In genomic region chr8:94787524-94788501, GRCm38 (mm10) we compare ENCODE assay signal across 10 mouse cellular contexts. TPM values are rescaled to one million over a fixed set of nuclear protein-coding genes. Genes with fewer than 3 reads are reported as not detected.
DNase-seq lines count a peak whose midpoint lies in the region; ATAC-seq and TF ChIP-seq lines count a peak whose summit lies in the region.
"Had no signal": no experiment of that assay in that cellular context is flagged by ENCODE, and none has a peak within 500 bp of the region (broad histone marks: within the 10 kb centered on the region; RNA-seq: fewer than 3 reads in every experiment).

No protein-coding gene starts in this region.

- no peak overlapping the region for H3K4me2 ChIP-seq in embryonic facial prominence, embryonic 14.5 days (ENCODE audit: low read depth, low read length)
- H3K4me2 ChIP-seq in intestine, embryonic 15.5 days (replicated peaks): no peak overlapping the region
- H3K4me2 ChIP-seq in lung, embryonic 15.5 days: no peak overlapping the region
- H3K4me2 ChIP-seq in hindbrain, postnatal 0 days (ENCODE audit: low read depth, low read length): no peak overlapping the region
- H3K4me2 ChIP-seq in hindbrain, embryonic 12.5 days (replicated peaks): no peak overlapping the region

- no peaks in the 10 kb centered on the region for H3K27me3 ChIP-seq in embryonic facial prominence, embryonic 14.5 days (replicated peaks; ENCODE audit: control insufficient read depth, insufficient read depth, low read length)
- H3K27me3 ChIP-seq in embryonic facial prominence, embryonic 10.5 days (replicated peaks; ENCODE audit: low read depth, poor library complexity, severe bottlenecking): no peaks in the 10 kb centered on the region
- no peaks in the 10 kb centered on the region for H3K27me3 ChIP-seq in intestine, embryonic 15.5 days (replicated peaks)
- H3K27me3 ChIP-seq in lung, embryonic 15.5 days: no peaks in the 10 kb centered on the region
- no peaks in the 10 kb centered on the region for H3K27me3 ChIP-seq in hindbrain, postnatal 0 days (ENCODE audit: insufficient read depth, low read length)
- no peaks in the 10 kb centered on the region for H3K27me3 ChIP-seq in hindbrain, embryonic 12.5 days

- no peak for DNase-seq in embryonic facial prominence, embryonic 14.5 days (ENCODE audit: low spot score)
- DNase-seq in embryonic facial prominence, embryonic 10.5 days (ENCODE audit: low spot score): no peak
- DNase-seq in adrenal gland, postnatal 10 days: peak; percentile 73
- DNase-seq in hindbrain, postnatal 0 days (ENCODE audit: low spot score): no peak

- H3K9ac ChIP-seq in embryonic facial prominence, embryonic 14.5 days (ENCODE audit: low read depth, low read length): no peak overlapping the region
- no peak overlapping the region for H3K9ac ChIP-seq in intestine, embryonic 15.5 days
- H3K9ac ChIP-seq in lung, embryonic 15.5 days: no peak overlapping the region
- H3K9ac ChIP-seq in hindbrain, postnatal 0 days (replicated peaks; ENCODE audit: low read length): no peak overlapping the region
- H3K9ac ChIP-seq in hindbrain, embryonic 12.5 days: no peak overlapping the region

- no peaks in the 10 kb centered on the region for H3K9me3 ChIP-seq in embryonic facial prominence, embryonic 14.5 days (ENCODE audit: control insufficient read depth, low read length)
- no peaks in the 10 kb centered on the region for H3K9me3 ChIP-seq in embryonic facial prominence, embryonic 10.5 days
- no peaks in the 10 kb centered on the region for H3K9me3 ChIP-seq in intestine, embryonic 15.5 days
- no peaks in the 10 kb centered on the region for H3K9me3 ChIP-seq in lung, embryonic 15.5 days
- H3K9me3 ChIP-seq in hindbrain, postnatal 0 days (ENCODE audit: low read length): no peaks in the 10 kb centered on the region
- H3K9me3 ChIP-seq in hindbrain, embryonic 12.5 days (replicated peaks): no peaks in the 10 kb centered on the region

- H3K4me1 ChIP-seq in embryonic facial prominence, embryonic 14.5 days (ENCODE audit: control insufficient read depth, insufficient read depth, low read length): 0 out of 2 replicates have a peak, but pooled peaks cover 5% of the 10 kb centered on the region
- H3K4me1 ChIP-seq in embryonic facial prominence, embryonic 10.5 days: peaks cover 18% of the 10 kb centered on the region
- H3K4me1 ChIP-seq in intestine, embryonic 15.5 days (replicated peaks): peaks cover 8% of the 10 kb centered on the region
- peaks cover 11% of the 10 kb centered on the region for H3K4me1 ChIP-seq in lung, embryonic 15.5 days
- H3K4me1 ChIP-seq in hindbrain, postnatal 0 days (ENCODE audit: insufficient read depth, low read length): no peaks in the 10 kb centered on the region
- H3K4me1 ChIP-seq in hindbrain, embryonic 12.5 days: no peaks in the 10 kb centered on the region

- ATAC-seq in embryonic facial prominence, embryonic 14.5 days (ENCODE audit: low read depth): peak; percentile 41; the same call in 1 of the 2 replicates
- peak; percentile 64 for ATAC-seq in intestine, embryonic 15.5 days
- peak; percentile 71 for ATAC-seq in lung, embryonic 15.5 days (ENCODE audit: borderline replicate concordance, extremely low read depth, low FRiP score, low TSS enrichment)
- ATAC-seq in CD4-positive, CD25-positive, alpha-beta regulatory T cell, adult 4 months: no peak
- no peak for ATAC-seq in hindbrain, postnatal 0 days
- no peak for ATAC-seq in hindbrain, embryonic 12.5 days (ENCODE audit: low FRiP score)

- no peak overlapping the region; the same call in 1 of the 2 replicates for H3K27ac ChIP-seq in embryonic facial prominence, embryonic 14.5 days (replicated peaks; ENCODE audit: low read depth, low read length)
- no peak overlapping the region for H3K27ac ChIP-seq in embryonic facial prominence, embryonic 10.5 days (replicated peaks)
- no peak overlapping the region for H3K27ac ChIP-seq in intestine, embryonic 15.5 days
- no peak overlapping the region; the same call in 1 of the 2 replicates for H3K27ac ChIP-seq in lung, embryonic 15.5 days
- no peak overlapping the region for H3K27ac ChIP-seq in hindbrain, postnatal 0 days
- no peak overlapping the region for H3K27ac ChIP-seq in hindbrain, embryonic 12.5 days

- no peak for TF ChIP-seq CTCF in hindbrain, postnatal 0 days (IDR thresholded peaks at IDR 0.05; ENCODE audit: low read depth)

- H3K36me3 ChIP-seq in embryonic facial prominence, embryonic 14.5 days (ENCODE audit: control insufficient read depth, insufficient read depth, low read length): no peaks in the 10 kb centered on the region
- H3K36me3 ChIP-seq in embryonic facial prominence, embryonic 10.5 days (replicated peaks): no peaks in the 10 kb centered on the region
- H3K36me3 ChIP-seq in intestine, embryonic 15.5 days: no peaks in the 10 kb centered on the region
- H3K36me3 ChIP-seq in lung, embryonic 15.5 days: no peaks in the 10 kb centered on the region
- no peaks in the 10 kb centered on the region for H3K36me3 ChIP-seq in hindbrain, postnatal 0 days (ENCODE audit: insufficient read depth, low read length)
- no peaks in the 10 kb centered on the region for H3K36me3 ChIP-seq in hindbrain, embryonic 12.5 days

- H3K4me3 ChIP-seq in embryonic facial prominence, embryonic 14.5 days (ENCODE audit: low read depth, low read length): no peak overlapping the region
- no peak overlapping the region for H3K4me3 ChIP-seq in embryonic facial prominence, embryonic 10.5 days
- H3K4me3 ChIP-seq in intestine, embryonic 15.5 days (replicated peaks): no peak overlapping the region
- H3K4me3 ChIP-seq in lung, embryonic 15.5 days: no peak overlapping the region
- H3K4me3 ChIP-seq in hindbrain, postnatal 0 days (ENCODE audit: low read length): no peak overlapping the region
- H3K4me3 ChIP-seq in hindbrain, embryonic 12.5 days: no peak overlapping the region

- WGBS in embryonic facial prominence, embryonic 14.5 days: 51% methylated on average over 15 of the region's 15 CpGs
- WGBS in embryonic facial prominence, embryonic 10.5 days: 66% methylated on average over 15 of the region's 15 CpGs
- WGBS in intestine, embryonic 15.5 days: 64% methylated on average over 15 of the region's 15 CpGs
- WGBS in lung, embryonic 15.5 days: 52% methylated on average over 15 of the region's 15 CpGs
- WGBS in hindbrain, postnatal 0 days: 64% methylated on average over 15 of the region's 15 CpGs
- 79% methylated on average over 15 of the region's 15 CpGs for WGBS in hindbrain, embryonic 12.5 days

RNA-seq across cellular contexts. Expression of gene Cx3cl1, which starts 16.0 kb away (rescaled TPM):
- 7.9 and 8.3 TPM in 2 replicates for polyA plus RNA-seq in embryonic facial prominence, embryonic 14.5 days (2014; fragmentation: Nextera tagmentation; extraction: Ambion mirVana)
- 4.5 and 5.5 TPM in 2 replicates for polyA plus RNA-seq in embryonic facial prominence, embryonic 10.5 days (2016; fragmentation: Nextera tagmentation; extraction: Ambion mirVana)
- total RNA-seq in adrenal gland, postnatal 10 days (2021): 10 to 100 TPM; 10.4 to 13.3 TPM
- polyA plus RNA-seq in intestine, embryonic 15.5 days (2015; fragmentation: Nextera tagmentation; extraction: Ambion mirVana): 23.0 and 24.3 TPM in 2 replicates
- polyA plus RNA-seq in lung, embryonic 15.5 days (2015; fragmentation: Nextera tagmentation; extraction: Ambion mirVana): 6.2 and 8.3 TPM in 2 replicates
- not detected for polyA plus RNA-seq in CD4-positive, CD25-positive, alpha-beta regulatory T cell, adult 4 months (2017; shearing (Covaris generic))
- total RNA-seq in hindbrain, postnatal 0 days (2014; rRNA removed): 99.6 and 100 TPM in 2 replicates
- 74.1 and 87.9 TPM in 2 replicates for polyA plus RNA-seq in hindbrain, postnatal 0 days (2015; fragmentation: Nextera tagmentation; extraction: Ambion mirVana)
- polyA plus RNA-seq in hindbrain, embryonic 12.5 days (2016; fragmentation: Nextera tagmentation; extraction: Ambion mirVana): 10.6 and 14.2 TPM in 2 replicates

RNA-seq across cellular contexts. Expression of gene Ccl17, which starts 22.4 kb away (rescaled TPM):
- polyA plus RNA-seq in embryonic facial prominence, embryonic 14.5 days (2014; fragmentation: Nextera tagmentation; extraction: Ambion mirVana): 0.60 and 0.63 TPM in 2 replicates
- polyA plus RNA-seq in embryonic facial prominence, embryonic 10.5 days (2016; fragmentation: Nextera tagmentation; extraction: Ambion mirVana): not detected in 2 replicates
- total RNA-seq in adrenal gland, postnatal 10 days (2021): under 1 TPM in 1 of 2 experiments, not detected in 1; 0.96 TPM
- polyA plus RNA-seq in intestine, embryonic 15.5 days (2015; fragmentation: Nextera tagmentation; extraction: Ambion mirVana): not detected in 2 replicates
- 0.32 TPM in 1 of 2 replicates, not detected in the other for polyA plus RNA-seq in lung, embryonic 15.5 days (2015; fragmentation: Nextera tagmentation; extraction: Ambion mirVana)
- polyA plus RNA-seq in CD4-positive, CD25-positive, alpha-beta regulatory T cell, adult 4 months (2017; shearing (Covaris generic)): not detected
- total RNA-seq in hindbrain, postnatal 0 days (2014; rRNA removed): not detected in 2 replicates
- polyA plus RNA-seq in hindbrain, postnatal 0 days (2015; fragmentation: Nextera tagmentation; extraction: Ambion mirVana): 2.7 and 4.8 TPM in 2 replicates
- polyA plus RNA-seq in hindbrain, embryonic 12.5 days (2016; fragmentation: Nextera tagmentation; extraction: Ambion mirVana): not detected in 2 replicates

RNA-seq across cellular contexts. Expression of gene Ccl22, which starts 42.4 kb away (rescaled TPM):
- not detected in 2 replicates for polyA plus RNA-seq in embryonic facial prominence, embryonic 14.5 days (2014; fragmentation: Nextera tagmentation; extraction: Ambion mirVana)
- polyA plus RNA-seq in embryonic facial prominence, embryonic 10.5 days (2016; fragmentation: Nextera tagmentation; extraction: Ambion mirVana): not detected in 2 replicates
- 1 to 10 TPM in 1 of 2 experiments, under 1 TPM in 1; 0.60 to 1.0 TPM for total RNA-seq in adrenal gland, postnatal 10 days (2021)
- polyA plus RNA-seq in intestine, embryonic 15.5 days (2015; fragmentation: Nextera tagmentation; extraction: Ambion mirVana): not detected in 2 replicates
- polyA plus RNA-seq in lung, embryonic 15.5 days (2015; fragmentation: Nextera tagmentation; extraction: Ambion mirVana): 0.06 TPM in 2 replicates
- polyA plus RNA-seq in CD4-positive, CD25-positive, alpha-beta regulatory T cell, adult 4 months (2017; shearing (Covaris generic)): not detected
- 0.05 TPM in 1 of 2 replicates, not detected in the other for total RNA-seq in hindbrain, postnatal 0 days (2014; rRNA removed)
- 0.10 and 0.13 TPM in 2 replicates for polyA plus RNA-seq in hindbrain, postnatal 0 days (2015; fragmentation: Nextera tagmentation; extraction: Ambion mirVana)
- not detected in 2 replicates for polyA plus RNA-seq in hindbrain, embryonic 12.5 days (2016; fragmentation: Nextera tagmentation; extraction: Ambion mirVana)
- polyA plus RNA-seq: heart, embryonic 14.5 days; neural tube, embryonic 14.5 days had no signal

RNA-seq across cellular contexts. Expression of gene Coq9, which starts 50.3 kb away (rescaled TPM):
- polyA plus RNA-seq in embryonic facial prominence, embryonic 14.5 days (2014; fragmentation: Nextera tagmentation; extraction: Ambion mirVana): 73.8 and 77.9 TPM in 2 replicates
- 48.1 and 49.6 TPM in 2 replicates for polyA plus RNA-seq in embryonic facial prominence, embryonic 10.5 days (2016; fragmentation: Nextera tagmentation; extraction: Ambion mirVana)
- 100 to 1,000 TPM; 270 to 345 TPM for total RNA-seq in adrenal gland, postnatal 10 days (2021)
- 97.5 and 110 TPM in 2 replicates for polyA plus RNA-seq in intestine, embryonic 15.5 days (2015; fragmentation: Nextera tagmentation; extraction: Ambion mirVana)
- 63.0 and 68.0 TPM in 2 replicates for polyA plus RNA-seq in lung, embryonic 15.5 days (2015; fragmentation: Nextera tagmentation; extraction: Ambion mirVana)
- polyA plus RNA-seq in CD4-positive, CD25-positive, alpha-beta regulatory T cell, adult 4 months (2017; shearing (Covaris generic)): 10 to 100 TPM; 45.6 to 67.5 TPM
- total RNA-seq in hindbrain, postnatal 0 days (2014; rRNA removed): 109 and 133 TPM in 2 replicates
- polyA plus RNA-seq in hindbrain, postnatal 0 days (2015; fragmentation: Nextera tagmentation; extraction: Ambion mirVana): 54.7 and 59.2 TPM in 2 replicates
- 52.6 and 55.3 TPM in 2 replicates for polyA plus RNA-seq in hindbrain, embryonic 12.5 days (2016; fragmentation: Nextera tagmentation; extraction: Ambion mirVana)

RNA-seq across cellular contexts. Expression of gene Ciapin1, which starts 50.3 kb away (rescaled TPM):
- 72.2 and 79.5 TPM in 2 replicates for polyA plus RNA-seq in embryonic facial prominence, embryonic 14.5 days (2014; fragmentation: Nextera tagmentation; extraction: Ambion mirVana)
- polyA plus RNA-seq in embryonic facial prominence, embryonic 10.5 days (2016; fragmentation: Nextera tagmentation; extraction: Ambion mirVana): 193 and 200 TPM in 2 replicates
- 100 to 1,000 TPM; 101 to 127 TPM for total RNA-seq in adrenal gland, postnatal 10 days (2021)
- 89.8 and 94.6 TPM in 2 replicates for polyA plus RNA-seq in intestine, embryonic 15.5 days (2015; fragmentation: Nextera tagmentation; extraction: Ambion mirVana)
- 104 and 105 TPM in 2 replicates for polyA plus RNA-seq in lung, embryonic 15.5 days (2015; fragmentation: Nextera tagmentation; extraction: Ambion mirVana)
- polyA plus RNA-seq in CD4-positive, CD25-positive, alpha-beta regulatory T cell, adult 4 months (2017; shearing (Covaris generic)): 100 to 1,000 TPM in 1 of 2 experiments, 10 to 100 TPM in 1; 79.2 to 108 TPM
- 62.5 and 72.6 TPM in 2 replicates for total RNA-seq in hindbrain, postnatal 0 days (2014; rRNA removed)
- 139 and 144 TPM in 2 replicates for polyA plus RNA-seq in hindbrain, postnatal 0 days (2015; fragmentation: Nextera tagmentation; extraction: Ambion mirVana)
- polyA plus RNA-seq in hindbrain, embryonic 12.5 days (2016; fragmentation: Nextera tagmentation; extraction: Ambion mirVana): 169 and 178 TPM in 2 replicates

Comparison
In these comparisons a context has a peak if more than half of its experiments do, and no peak if none do; other contexts are left out.
1. ATAC-seq: peak in embryonic facial prominence, embryonic 14.5 days (single experiment), intestine, embryonic 15.5 days (single experiment) and lung, embryonic 15.5 days (single experiment); none in CD4-positive, CD25-positive, alpha-beta regulatory T cell, adult 4 months (single experiment), hindbrain, postnatal 0 days (single experiment) and hindbrain, embryonic 12.5 days (single experiment).